Mouse (Mus musculus): ENCODE measurements at regions not wholly inside any gene's neighbourhood (a gene's known extent, or its start where the extent isn't known, plus 50 kb on each side); places are given as distances from the start of the nearest gene placed in this dataset.

DNA sequence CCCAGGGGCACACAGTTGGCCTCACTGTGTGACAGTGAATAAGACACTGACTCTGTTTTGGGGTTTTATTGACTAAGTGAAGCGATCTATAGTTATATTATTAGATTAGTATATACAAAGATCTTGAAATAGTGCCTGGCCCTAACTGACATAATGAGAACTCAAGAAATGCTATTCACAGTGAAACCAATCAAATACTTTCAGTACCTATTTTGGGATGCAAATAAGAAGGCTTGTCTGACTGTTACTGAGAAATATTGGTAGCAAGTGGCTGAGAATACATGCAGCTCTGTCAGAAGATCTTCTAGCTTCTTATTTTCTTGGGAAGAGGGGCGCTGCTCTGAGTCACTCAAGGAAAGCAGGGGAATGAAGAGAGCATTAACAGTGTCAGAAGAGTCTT, 97.7 kb upstream of the Dnajc24 start:
- no peak for TF ChIP-seq CTCF (IDR thresholded peaks at IDR 0.05; ENCODE audit: low read depth)
- TF ChIP-seq EP300 (IDR thresholded peaks at IDR 0.05; ENCODE audit: low read depth) = no peak
